Mouse (Mus musculus) B cell, adult 2 months (primary cell): ENCODE data around the gene Cysltr2.
A peak's percentile ranks its signal among the peaks of the same experiment; 100 is the strongest.

ENCODE experiments used
- DNase-seq, 2 experiments: peaks; one replicate each; pipeline ENCODE4 v3.0.0; 2022

Cysltr2 gene

DNA sequence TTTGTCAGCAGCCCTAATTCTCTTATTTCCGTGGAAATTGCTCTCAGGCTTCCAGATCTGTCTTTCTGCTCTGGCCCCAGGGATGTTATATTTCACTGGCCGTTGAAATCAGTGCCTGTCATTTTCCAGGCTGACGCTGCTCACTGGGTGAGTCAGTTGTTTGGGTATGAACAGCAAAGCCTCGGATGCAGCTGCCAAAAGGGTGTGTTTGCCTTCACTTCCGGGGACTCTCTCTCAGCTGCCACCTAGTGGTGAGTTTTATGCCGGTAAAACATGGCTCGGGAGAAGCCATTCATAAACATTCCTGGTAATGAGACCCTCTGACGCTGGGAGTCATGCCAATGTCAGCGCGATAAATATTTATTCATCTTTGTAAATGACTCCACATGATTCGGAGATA lies 65.5 kb downstream of the Cysltr2 start:
- DNase-seq, result peak; percentile 76 to 77

DNA sequence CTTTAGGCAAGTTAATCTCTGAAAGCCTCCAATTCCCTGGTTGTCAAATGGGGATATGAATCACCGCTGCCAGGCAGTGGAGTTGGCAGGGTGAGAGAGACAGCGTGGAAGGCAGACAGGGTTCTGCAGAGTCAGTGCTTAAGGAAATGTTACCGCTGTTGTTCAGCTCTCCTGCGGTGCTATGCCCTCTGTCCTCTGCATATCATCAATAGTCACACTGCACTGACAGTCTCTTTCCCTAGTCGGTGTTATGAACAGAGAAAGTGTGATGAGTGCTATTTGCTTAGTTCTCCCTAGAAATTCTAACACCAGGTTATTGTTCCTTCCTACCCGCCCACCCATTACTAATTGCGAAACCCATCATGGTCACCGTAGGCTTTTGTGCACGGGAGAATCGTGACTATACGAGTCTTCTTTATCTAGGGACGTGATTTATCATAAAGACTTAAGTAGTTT lies 65.9 kb downstream of the Cysltr2 start:
- DNase-seq, result no peak

DNA sequence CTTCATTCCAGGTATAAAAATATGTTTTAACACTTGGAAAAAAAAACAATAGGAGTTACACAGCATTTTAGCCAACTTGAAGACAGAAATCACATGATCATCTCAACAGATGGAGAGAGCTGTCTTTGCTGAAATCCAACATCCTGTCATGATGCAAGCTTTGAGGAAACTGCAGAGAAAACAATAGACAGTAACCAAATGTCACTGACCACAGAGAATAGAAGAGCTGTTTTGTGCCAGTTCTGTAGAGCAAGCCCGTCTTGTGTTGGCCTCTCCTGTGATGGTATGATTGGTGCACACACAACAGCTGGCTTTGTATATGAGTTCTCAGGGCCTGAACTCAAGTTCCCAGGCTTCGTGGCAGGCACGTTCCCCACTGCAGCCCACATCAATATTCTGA lies 68.2 kb downstream of the Cysltr2 start:
- DNase-seq, result no peak

DNA sequence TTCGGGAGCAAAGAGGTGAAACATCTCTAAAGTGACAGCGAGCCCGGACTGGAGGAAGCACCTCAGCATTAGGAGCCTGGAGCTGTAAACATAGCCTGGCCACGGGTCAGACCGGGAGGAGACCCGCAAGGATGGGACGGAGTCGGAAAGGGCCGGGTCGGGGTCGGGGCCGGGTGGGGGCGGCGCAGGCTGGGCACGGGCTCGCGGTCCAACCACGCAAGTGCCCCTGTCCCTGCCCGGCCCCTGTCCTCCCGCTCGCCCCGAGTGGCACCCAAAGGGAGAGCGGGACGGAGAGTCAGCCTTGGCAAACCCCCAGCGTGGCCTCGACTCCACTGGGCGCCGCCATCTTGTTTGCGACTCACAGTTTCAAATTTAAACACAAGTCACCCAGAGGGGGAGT lies 68.8 kb downstream of the Cysltr2 start:
- no peak for DNase-seq

DNA sequence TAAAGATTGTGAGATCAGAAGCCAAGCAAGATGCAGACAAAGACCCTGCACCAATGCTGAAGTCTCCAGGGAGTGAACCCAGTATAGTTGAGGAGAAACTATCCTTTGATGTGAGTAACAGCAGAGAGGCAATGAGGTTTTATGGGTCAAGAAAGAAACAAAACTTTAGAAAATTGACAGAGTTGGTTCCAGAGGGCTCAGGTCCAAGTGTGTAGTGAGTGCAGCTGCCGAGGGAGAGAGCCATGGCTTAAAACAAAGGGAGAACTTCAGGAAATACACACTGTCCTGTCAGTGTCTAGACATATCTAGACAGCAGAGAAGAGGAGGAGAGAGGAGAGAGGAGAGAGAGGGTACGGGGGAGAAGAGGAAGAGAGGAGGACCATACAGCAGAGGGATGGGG lies 72.8 kb downstream of the Cysltr2 start:
- DNase-seq, result no peak
